16 mouse cellular contexts compared by ENCODE assay signal in genomic region chr13:52524313-52524712, GRCm38 (mm10). TPM values are rescaled to one million over a fixed set of nuclear protein-coding genes. Genes with fewer than 3 reads are reported as not detected.
"Had no signal": no experiment of that assay in that cellular context is flagged by ENCODE, and none has a peak within 500 bp of the region (broad histone marks: within the 10 kb centered on the region; RNA-seq: fewer than 3 reads in every experiment).

No protein-coding gene starts in this region.

- ATAC-seq: midbrain, embryonic 16.5 days had no signal

- H3K27me3 ChIP-seq: neural tube, embryonic 12.5 days had no signal

- H3K4me2 ChIP-seq: liver, embryonic 13.5 days; midbrain, embryonic 12.5 days; neural tube, embryonic 12.5 days; stomach, embryonic 15.5 days had no signal

- H3K4me1 ChIP-seq: liver, embryonic 13.5 days; stomach, embryonic 15.5 days had no signal

- H3K27ac ChIP-seq: liver, embryonic 13.5 days; macrophage; midbrain, embryonic 12.5 days; neural tube, embryonic 12.5 days; stomach, embryonic 15.5 days had no signal

- H3K9me3 ChIP-seq: liver, embryonic 13.5 days; midbrain, embryonic 12.5 days; neural tube, embryonic 12.5 days; stomach, embryonic 15.5 days had no signal

- H3K4me3 ChIP-seq: liver, embryonic 13.5 days; midbrain, embryonic 12.5 days; neural tube, embryonic 12.5 days; stomach, embryonic 15.5 days had no signal

- H3K36me3 ChIP-seq: liver, embryonic 13.5 days; midbrain, embryonic 12.5 days; neural tube, embryonic 12.5 days; stomach, embryonic 15.5 days had no signal

- H3K9ac ChIP-seq: liver, embryonic 13.5 days; midbrain, embryonic 12.5 days; neural tube, embryonic 12.5 days; stomach, embryonic 15.5 days had no signal

- DNase-seq: kidney, adult 8-10 months; kidney, postnatal 14 days; kidney, postnatal 4 days; liver, embryonic 13.5 days; lung, adult 2 months; lung, postnatal 14 days; retina, postnatal 1 day; right cerebral cortex, postnatal 25 days; spleen, adult 18-20 months; thymus, postnatal 25 days had no signal

RNA-seq across cellular contexts. Expression of gene Diras2, which starts 6.8 kb away (rescaled TPM):
- total RNA-seq: liver, adult 2 months had no signal
